Mouse (Mus musculus): ENCODE results near the gene Prl2c3. TPM values are rescaled to one million over a fixed set of nuclear protein-coding genes. Genes with fewer than 3 reads are reported as not detected.
"Not testable (repeated sequence)": the region's sequence is repeated elsewhere in the genome, so short reads cannot be mapped to it uniquely, and the experiment has no call there.

Prl2c3 gene
- polyA plus RNA-seq (2015; fragmentation: Nextera tagmentation; extraction: Ambion mirVana) = not detected in 2 replicates

DNA sequence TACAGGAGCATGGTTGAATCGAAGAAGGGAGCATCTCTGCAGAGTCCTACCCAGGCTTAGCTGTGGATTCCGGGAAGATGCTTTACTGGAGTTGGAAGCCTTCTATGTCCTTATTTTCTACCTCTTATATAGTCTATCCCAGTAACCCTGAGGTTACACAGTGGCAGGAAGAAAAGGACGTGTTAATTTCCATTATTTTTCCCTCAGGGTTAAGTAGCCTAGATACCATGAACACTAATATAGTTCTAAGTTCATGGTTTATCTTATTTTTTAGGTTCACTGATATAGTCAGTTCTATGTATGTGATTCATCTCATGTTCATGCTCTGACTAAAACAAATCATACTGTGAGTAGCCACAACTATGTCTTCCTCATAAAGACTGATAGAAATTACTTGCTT lies at the start of gene Prl2c3:
Gene Prl2c3 (minus strand): TSS at position 101 of the 400 bp plus-strand sequence.
- H3K27ac ChIP-seq; H3K4me3 ChIP-seq; H3K27me3 ChIP-seq; H3K9ac ChIP-seq; ATAC-seq (ENCODE audit: low FRiP score, low read depth); H3K36me3 ChIP-seq; H3K4me2 ChIP-seq (replicated peaks); H3K4me1 ChIP-seq: not testable (repeated sequence)
- H3K9me3 ChIP-seq = peaks cover 16% of the 10 kb centered on the region; the same call in 1 of the 2 replicates
- 70% methylated on average over 3 of the region's 3 CpGs for WGBS

DNA sequence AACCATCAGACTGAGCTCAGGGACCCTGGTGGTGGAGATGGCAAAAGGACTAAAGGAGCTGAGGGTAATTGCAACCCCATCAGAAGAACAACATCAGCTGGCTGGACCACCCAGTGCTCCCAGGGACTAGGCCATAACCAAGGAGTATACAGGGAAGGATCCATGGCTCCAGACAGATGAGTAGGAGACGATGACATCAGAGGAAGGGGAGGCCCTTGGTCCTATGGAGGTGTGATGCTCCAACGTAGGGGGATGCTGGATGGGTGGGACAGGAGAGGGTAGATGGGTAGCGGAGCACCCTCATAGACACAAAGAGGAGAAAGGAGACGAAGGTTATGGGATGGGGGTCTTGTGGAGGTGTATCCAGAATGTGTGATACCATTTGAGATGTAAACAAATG lies 48.4 kb upstream of the Prl2c3 start:
- H3K9me3 ChIP-seq = peaks cover 33% of the 10 kb centered on the region
- WGBS = 79% methylated on average over 4 of the region's 4 CpGs
- not testable (repeated sequence) for H3K4me1 ChIP-seq; H3K27me3 ChIP-seq; H3K36me3 ChIP-seq; H3K4me3 ChIP-seq; H3K9ac ChIP-seq; H3K27ac ChIP-seq; H3K4me2 ChIP-seq (replicated peaks); ATAC-seq (ENCODE audit: low FRiP score, low read depth)

DNA sequence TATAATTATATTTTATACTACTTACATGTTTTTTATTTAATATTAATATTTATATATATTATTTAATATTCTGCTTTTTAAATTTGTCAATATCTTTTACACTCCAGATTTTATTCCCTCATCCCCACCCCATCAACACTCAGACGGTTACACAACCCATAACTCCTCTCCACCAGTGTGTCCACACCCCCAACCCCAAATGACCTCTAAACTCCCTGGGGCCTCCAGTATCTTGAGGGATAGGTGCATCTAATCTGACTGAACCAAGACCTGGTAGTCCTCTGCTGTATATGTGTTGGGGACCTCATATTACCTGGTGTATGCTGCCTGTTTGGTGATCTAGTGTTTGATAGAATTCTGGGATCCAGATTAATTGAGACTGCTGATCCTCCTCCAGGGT lies 44.8 kb upstream of the Prl2c3 start:
- not testable (repeated sequence) for H3K4me3 ChIP-seq; H3K4me1 ChIP-seq; H3K4me2 ChIP-seq (replicated peaks); H3K27me3 ChIP-seq; H3K9ac ChIP-seq; H3K27ac ChIP-seq; H3K36me3 ChIP-seq
- peaks cover 42% of the 10 kb centered on the region for H3K9me3 ChIP-seq
- 86% methylated on average over 1 of the region's 1 CpGs for WGBS
- peak; percentile 33; the same call in 1 of the 2 replicates for ATAC-seq (ENCODE audit: low FRiP score, low read depth)

DNA sequence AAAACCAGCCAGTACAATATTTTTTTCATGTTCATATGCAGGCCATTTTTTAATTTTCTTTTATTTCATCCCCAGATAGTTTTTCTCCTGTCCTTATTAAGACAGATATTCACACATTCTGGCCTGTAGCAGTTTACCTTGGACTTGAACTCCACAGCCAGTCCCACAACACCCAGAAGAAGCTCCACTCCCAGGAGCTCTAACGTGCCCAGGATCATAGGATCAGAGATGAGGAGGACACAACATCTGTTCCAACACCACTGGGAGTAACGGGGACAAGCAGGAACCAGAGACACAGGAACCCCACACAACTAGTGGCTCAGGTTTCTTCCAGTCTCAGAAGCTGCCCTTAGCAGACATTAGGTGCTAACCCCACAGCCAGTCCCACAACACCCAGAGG lies 37.7 kb upstream of the Prl2c3 start:
- H3K4me1 ChIP-seq; H3K4me2 ChIP-seq (replicated peaks); H3K4me3 ChIP-seq; H3K9ac ChIP-seq; H3K27me3 ChIP-seq; H3K27ac ChIP-seq; H3K36me3 ChIP-seq: not testable (repeated sequence)
- peak; percentile 34; the same call in 1 of the 2 replicates for ATAC-seq (ENCODE audit: low FRiP score, low read depth)
- 75% methylated on average over 2 of the region's 2 CpGs for WGBS
- H3K9me3 ChIP-seq = peaks cover 33% of the 10 kb centered on the region

DNA sequence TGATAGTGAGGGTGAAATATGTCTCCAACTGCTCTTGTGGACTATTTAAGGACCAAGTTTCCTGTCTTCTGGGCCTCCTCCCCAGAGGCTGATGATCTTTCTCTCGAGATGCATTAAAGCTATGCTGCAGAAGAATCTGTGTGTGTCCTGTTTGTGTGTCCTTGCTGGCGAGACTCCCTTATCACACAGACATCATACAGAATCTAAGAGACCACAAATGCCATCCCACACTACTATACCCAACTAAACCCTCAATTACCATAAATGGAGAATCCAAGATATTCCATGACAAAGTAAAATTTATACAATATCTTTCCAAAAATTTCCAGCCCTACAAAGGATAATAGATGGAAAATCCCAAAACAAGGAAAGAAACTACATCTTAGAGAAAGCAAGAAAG lies 31.9 kb upstream of the Prl2c3 start:
- peaks cover 41% of the 10 kb centered on the region for H3K9me3 ChIP-seq
- H3K27me3 ChIP-seq = no peaks in the 10 kb centered on the region
- ATAC-seq (ENCODE audit: low FRiP score, low read depth) = no peak
- no peak overlapping the region for H3K27ac ChIP-seq
- WGBS = 71% methylated on average over 2 of the region's 2 CpGs
- no peaks in the 10 kb centered on the region for H3K4me1 ChIP-seq
- H3K4me3 ChIP-seq = no peak overlapping the region
- H3K9ac ChIP-seq = no peak overlapping the region
- H3K36me3 ChIP-seq = no peaks in the 10 kb centered on the region
- H3K4me2 ChIP-seq (replicated peaks) = no peak overlapping the region

DNA sequence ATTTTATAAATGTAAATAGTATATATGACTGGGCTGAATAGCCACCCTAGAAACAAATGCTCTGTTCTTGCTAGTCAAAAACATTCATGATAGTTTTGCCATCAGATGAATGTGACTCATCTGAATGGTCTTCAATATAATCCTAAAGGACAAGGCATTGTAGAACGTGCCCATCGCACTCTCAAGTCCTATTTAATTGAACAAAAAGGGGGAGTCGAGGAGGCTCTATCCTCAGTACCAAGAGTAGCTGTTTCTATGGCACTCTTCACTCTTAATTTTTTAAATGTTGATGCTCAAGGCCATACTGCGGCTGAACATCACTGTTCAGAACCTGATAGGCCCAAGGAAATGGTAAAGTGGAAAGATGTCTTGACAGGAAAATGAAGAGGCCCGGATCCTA lies 29.2 kb upstream of the Prl2c3 start:
- 84% methylated on average over 5 of the region's 5 CpGs for whole genome bisulfite sequencing
- H3K4me1 ChIP-seq = no peaks in the 10 kb centered on the region
- H3K9me3 ChIP-seq = peaks cover 47% of the 10 kb centered on the region

DNA sequence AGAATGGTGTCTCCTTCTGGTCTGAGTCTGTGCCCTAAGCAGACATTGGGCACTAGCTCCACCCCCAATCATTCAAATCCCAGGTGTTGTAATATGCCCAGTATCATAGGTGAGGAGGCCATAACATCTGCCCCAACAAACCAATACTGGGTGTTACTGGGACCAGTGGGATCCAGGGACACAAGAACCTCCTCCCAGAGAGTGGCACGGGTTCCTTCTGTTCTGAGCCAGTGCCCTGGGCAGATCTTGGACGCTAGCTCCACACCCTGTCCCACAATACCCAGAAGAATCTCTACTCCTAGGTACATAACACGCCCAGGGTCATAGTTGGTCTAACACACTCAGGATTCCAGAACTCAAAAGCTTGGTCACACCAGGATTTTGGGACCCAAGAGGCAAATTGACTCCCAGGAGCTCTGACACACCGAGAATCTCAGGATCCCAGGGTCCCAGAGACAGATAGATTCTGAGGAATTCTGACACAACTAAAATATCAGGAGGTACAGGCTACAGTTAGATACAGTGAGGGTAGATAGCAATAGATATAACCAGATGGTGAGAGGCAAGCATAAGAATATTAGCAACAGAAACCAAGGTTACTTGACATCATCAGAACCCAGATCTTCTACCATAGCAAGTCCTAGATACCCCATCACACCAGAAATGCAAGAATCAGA lies 24.8 kb upstream of the Prl2c3 start:
- not testable (repeated sequence) for H3K36me3 ChIP-seq; H3K27ac ChIP-seq; H3K4me2 ChIP-seq (replicated peaks); H3K4me1 ChIP-seq; H3K9ac ChIP-seq; H3K27me3 ChIP-seq; H3K4me3 ChIP-seq
- 73% methylated on average over 4 of the region's 4 CpGs for WGBS
- peak; percentile 44; the same call in 1 of the 2 replicates for ATAC-seq (ENCODE audit: low FRiP score, low read depth)
- H3K9me3 ChIP-seq = peaks cover 25% of the 10 kb centered on the region

More for the DNA sequence above, 29.2 kb upstream of the Prl2c3 start:
- Histone ChIP-seq H3K27me3 (no peaks in the 10 kb centered on the region), H3K36me3 (no peaks in the 10 kb centered on the region), H3K4me3 (no peak overlapping the region), H3K4me2 (replicated peaks) (no peak overlapping the region), H3K9ac (no peak overlapping the region), H3K27ac (no peak overlapping the region)
- ATAC-seq (ENCODE audit: low FRiP score, low read depth) = no peak

DNA sequence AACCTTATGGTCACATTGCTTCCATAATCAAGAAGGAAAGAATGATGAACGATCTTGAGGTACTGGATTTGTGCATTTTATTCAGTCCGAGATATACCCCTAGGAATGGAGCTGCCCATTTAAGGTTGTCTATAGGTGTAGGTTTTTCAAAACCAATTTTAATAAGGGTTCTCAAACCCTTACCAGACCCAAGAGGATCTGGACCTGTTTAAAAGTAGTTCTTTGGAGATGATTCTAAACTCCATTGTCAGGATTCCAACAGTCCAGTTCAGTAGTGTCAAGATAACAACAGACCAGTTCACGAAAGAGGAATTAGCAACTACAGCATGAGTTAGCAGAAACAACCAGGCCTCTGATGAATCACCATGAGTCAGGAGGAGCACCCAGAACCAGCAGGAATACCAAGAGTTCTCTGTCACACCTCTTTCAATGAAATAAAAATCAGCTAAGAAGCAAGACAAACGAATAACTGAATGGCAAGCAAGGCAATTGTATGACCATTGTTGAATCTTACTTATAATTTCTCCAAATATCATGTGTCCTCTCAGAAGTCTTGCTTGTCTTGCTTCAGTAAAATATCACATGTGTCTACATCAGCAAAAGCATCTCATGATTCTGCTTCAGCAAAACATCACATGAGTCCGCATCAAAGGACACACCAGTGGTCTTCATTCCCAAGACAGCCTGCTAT lies 14.0 kb upstream of the Prl2c3 start:
- H3K27ac ChIP-seq; H3K9ac ChIP-seq; H3K27me3 ChIP-seq; H3K4me2 ChIP-seq (replicated peaks); H3K9me3 ChIP-seq; ATAC-seq (ENCODE audit: low FRiP score, low read depth); H3K4me3 ChIP-seq; H3K4me1 ChIP-seq; H3K36me3 ChIP-seq: not testable (repeated sequence)
- 80% methylated on average over 5 of the region's 5 CpGs for WGBS

DNA sequence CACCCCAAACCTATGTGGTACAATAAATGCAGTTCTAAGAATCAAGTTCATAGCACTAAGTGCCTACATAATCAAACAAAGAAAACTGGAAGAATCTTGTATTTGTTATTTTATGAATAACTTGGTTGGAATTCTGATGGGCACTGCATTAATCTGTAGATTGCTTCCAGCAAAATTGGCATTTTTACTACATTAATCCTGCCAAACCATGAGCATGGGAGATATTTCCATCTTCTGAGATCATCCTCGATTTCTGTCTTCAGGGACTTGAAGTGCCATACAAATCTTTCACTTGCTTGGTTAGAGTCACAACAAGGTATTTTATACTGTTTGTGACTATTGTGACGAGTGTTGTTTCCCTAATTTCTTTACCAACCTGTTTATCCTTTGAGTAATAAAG lies 9.7 kb upstream of the Prl2c3 start:
- no peak overlapping the region for H3K9ac ChIP-seq
- no peaks in the 10 kb centered on the region for H3K4me1 ChIP-seq
- no peaks in the 10 kb centered on the region for H3K36me3 ChIP-seq
- H3K4me3 ChIP-seq = no peak overlapping the region
- H3K4me2 ChIP-seq (replicated peaks) = no peak overlapping the region
- H3K9me3 ChIP-seq = peaks cover 19% of the 10 kb centered on the region
- ATAC-seq (ENCODE audit: low FRiP score, low read depth) = no peak
- H3K27ac ChIP-seq = no peak overlapping the region
- no peaks in the 10 kb centered on the region for H3K27me3 ChIP-seq
- 58% methylated on average over 2 of the region's 2 CpGs for WGBS

DNA sequence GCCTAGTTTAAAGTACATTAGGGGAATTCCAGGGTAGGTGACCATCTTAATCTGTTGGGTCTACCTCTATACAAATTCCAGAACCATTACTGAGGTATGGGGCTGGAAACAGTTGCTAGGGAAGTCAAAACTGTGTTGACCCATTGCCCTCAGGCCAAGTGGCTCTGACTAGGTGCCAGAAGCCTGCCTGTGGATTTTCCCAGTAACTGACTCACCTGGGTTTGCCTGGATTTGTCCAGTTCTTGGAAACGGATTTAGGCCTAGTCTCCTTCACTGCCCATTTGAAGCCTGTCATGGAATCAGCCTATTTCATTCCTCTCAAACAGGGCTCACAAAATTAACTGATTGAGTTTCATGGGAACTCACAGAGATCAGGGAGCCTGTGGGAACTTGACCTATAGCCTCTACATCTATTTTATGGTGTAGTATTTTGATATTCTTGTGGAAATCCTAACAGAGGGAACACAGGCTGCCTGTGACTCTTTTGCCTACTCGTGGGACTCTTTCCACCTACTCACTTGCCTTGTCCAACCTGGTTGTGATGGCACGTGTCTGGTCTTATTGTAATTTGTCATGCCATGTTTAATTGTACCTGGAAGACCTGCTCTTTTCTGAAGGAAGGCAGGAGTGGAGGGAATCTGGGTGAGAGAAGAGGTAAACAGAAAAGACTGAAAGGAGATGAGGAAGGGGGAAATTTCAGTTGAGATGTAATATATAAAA lies 9.1 kb upstream of the Prl2c3 start:
- H3K27me3 ChIP-seq; H3K4me1 ChIP-seq; H3K36me3 ChIP-seq; ATAC-seq (ENCODE audit: low FRiP score, low read depth); H3K4me3 ChIP-seq; H3K4me2 ChIP-seq (replicated peaks); H3K27ac ChIP-seq; H3K9ac ChIP-seq: not testable (repeated sequence)
- WGBS = 68% methylated on average over 3 of the region's 3 CpGs
- H3K9me3 ChIP-seq = peaks cover 19% of the 10 kb centered on the region

DNA sequence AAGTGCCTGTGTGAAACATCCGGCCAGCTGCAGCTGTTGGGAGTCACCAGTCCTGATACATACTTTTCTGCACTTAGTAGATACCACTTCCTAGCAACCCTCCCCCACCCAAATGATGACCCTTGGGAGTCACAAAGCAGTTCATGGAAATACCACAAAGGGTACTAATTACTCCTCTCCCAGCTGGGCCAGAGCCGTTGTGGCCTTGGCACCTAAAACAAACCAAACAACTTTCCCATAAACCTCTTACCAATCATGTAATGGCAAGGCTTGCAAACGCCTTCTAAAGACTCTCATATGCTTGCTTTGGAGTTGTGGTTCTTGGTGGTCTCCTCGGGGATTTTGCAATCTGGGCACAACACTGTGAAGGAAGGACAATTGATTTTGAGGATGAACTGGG lies 6.6 kb upstream of the Prl2c3 start:
- peaks cover 22% of the 10 kb centered on the region for H3K9me3 ChIP-seq
- H3K27ac ChIP-seq; ATAC-seq (ENCODE audit: low FRiP score, low read depth); H3K36me3 ChIP-seq; H3K4me2 ChIP-seq (replicated peaks); H3K4me1 ChIP-seq; H3K27me3 ChIP-seq; H3K4me3 ChIP-seq; H3K9ac ChIP-seq: not testable (repeated sequence)
- whole genome bisulfite sequencing = 67% methylated on average over 4 of the region's 4 CpGs

DNA sequence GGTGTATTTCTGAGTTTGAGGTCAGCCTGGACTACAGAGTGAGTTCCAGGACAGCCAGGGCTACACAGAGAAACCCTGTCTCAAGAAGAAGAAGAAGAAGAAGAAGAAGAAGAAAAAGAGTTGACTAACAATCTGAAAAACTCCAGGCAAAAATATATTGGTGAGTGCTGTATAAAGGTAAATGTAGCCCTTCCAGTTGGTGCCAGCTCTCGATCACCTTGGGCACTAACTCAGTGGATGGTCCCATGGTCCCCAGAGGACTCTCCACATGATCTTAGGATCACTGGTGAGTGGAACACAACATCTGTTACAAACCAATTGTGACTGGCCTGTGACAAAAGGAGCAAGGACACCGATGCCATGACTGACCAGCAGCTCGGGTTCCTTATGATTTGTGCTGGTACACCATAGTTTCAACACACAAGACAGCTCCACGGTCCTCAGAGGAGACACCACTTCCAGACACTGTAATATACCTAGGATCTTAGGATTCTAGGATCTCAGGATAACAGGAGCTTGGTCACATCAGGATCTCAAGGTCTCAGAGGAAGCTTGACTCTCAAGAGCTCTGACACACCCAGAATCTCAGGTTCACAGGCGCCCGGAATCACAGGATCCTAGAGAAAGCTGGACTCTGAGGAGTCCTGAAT lies 30.3 kb downstream of the Prl2c3 start:
- H3K4me3 ChIP-seq; ATAC-seq (ENCODE audit: low FRiP score, low read depth); H3K27ac ChIP-seq; H3K4me1 ChIP-seq; H3K27me3 ChIP-seq; H3K9me3 ChIP-seq; H3K4me2 ChIP-seq (replicated peaks); H3K36me3 ChIP-seq; H3K9ac ChIP-seq: not testable (repeated sequence)
- WGBS = 81% methylated on average over 6 of the region's 6 CpGs

Measured in limb, embryonic 13.5 days (tissue).